Mouse (Mus musculus): ENCODE data around the gene Clp1. TPM values are rescaled to one million over a fixed set of nuclear protein-coding genes. Genes with fewer than 3 reads are reported as not detected.

Gene Clp1
- polyA plus RNA-seq, 1 experiment from 2014 or later: 18.7 TPM

DNA sequence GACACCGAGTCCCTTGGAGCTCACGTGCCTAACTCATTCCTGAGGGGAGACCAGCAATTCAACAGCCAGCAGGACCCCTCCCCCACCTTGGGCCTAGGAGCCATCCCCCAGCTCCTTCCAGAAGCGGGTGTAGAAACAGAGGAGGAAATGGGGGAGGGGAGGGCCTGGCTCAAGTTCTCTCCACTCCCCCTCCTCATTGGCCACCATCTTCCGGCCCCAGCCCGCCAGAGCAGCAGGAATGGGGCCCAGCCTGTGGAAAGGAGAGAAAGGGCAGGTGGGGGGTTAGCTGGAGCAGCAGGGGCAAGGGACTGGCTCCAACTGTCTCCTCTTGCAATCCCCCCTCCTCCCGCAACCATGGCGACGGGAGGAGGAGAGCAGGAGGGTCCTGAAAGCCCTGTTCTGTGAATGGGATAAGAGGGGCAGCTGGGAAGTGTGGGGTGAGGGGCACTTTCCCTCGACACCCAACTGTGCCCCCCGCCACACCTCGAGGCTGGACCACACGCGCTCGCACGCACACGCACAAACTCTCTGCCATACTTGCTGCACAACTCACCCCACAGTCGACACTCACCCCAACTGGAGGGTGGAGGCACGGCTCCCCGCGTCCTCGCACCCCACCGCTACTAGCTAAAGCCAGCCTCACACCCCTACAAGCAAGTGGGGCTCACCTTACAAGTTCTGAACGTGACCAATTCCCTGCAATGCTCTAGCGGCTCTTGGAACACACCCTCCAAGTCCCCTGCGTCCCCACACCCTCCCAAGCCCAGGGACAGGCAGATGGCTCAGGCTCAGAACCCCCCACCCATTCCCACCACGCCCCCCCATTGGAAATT is 15.5 kb upstream of the Clp1 start:
- Histone ChIP-seq H3K27ac (ENCODE audit: low read depth, low read length) (peak overlapping the region; percentile 99), H3K27me3 (replicated peaks; ENCODE audit: control insufficient read depth, insufficient read depth, low read length) (no peaks in the 10 kb centered on the region), H3K9ac (ENCODE audit: low read depth, low read length) (peak overlapping the region; percentile 97), H3K4me1 (ENCODE audit: control insufficient read depth, insufficient read depth, low read depth, low read length) (peaks cover 38% of the 10 kb centered on the region), H3K4me2 (ENCODE audit: low read length) (peak overlapping the region; percentile 92), H3K4me3 (ENCODE audit: low read length) (peak overlapping the region; percentile 92), H3K9me3 (ENCODE audit: control insufficient read depth, low read length) (no peaks in the 10 kb centered on the region), H3K36me3 (ENCODE audit: control insufficient read depth, insufficient read depth, low read length) (no peaks in the 10 kb centered on the region)
- peak; percentile 78 for ATAC-seq
- WGBS: 0% methylated on average over 26 of the region's 26 CpGs

DNA sequence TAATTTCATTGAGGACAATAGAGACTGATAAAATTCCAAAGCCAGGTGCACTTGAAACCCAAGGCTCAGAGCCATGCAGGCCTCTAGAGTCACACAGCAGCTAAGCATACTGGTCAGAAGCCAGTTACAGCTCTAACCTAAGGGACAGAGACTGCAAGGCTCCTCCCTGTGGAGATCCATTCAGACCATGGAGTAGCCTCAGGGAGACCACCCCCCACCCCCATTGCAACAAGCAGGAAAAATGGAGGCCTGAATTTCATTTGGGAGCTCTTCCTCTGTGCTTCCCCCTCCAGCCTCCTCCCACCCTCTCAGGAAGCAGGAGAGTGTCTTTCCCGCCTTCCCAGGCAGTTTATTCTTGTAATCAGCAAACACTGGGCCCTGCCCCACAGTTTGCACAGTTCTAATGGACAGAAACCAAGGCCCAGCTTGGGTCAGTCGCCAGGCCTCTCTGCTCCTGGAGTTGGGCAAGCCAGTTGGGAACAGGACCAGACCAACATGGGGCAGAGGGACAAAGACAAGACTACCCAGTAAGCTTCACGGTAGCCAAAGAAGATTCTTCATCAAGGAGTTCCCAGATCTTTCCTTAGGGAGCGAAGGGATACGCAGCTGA is 14.8 kb upstream of the Clp1 start:
- ATAC-seq: peak; percentile 0
- Histone ChIP-seq H3K27me3 (replicated peaks; ENCODE audit: control insufficient read depth, insufficient read depth, low read length) (no peaks in the 10 kb centered on the region), H3K4me2 (ENCODE audit: low read length) (peak overlapping the region; percentile 92), H3K4me1 (ENCODE audit: control insufficient read depth, insufficient read depth, low read depth, low read length) (peaks cover 45% of the 10 kb centered on the region), H3K9ac (ENCODE audit: low read depth, low read length) (peak overlapping the region; percentile 97), H3K9me3 (ENCODE audit: control insufficient read depth, low read length) (no peaks in the 10 kb centered on the region), H3K27ac (ENCODE audit: low read depth, low read length) (peak overlapping the region; percentile 99), H3K4me3 (ENCODE audit: low read length) (peak overlapping the region; percentile 92), H3K36me3 (ENCODE audit: control insufficient read depth, insufficient read depth, low read length) (no peaks in the 10 kb centered on the region)
- 0% methylated on average over 5 of the region's 5 CpGs for WGBS

GRCm38 (mm10) chr2:84740608-84741333 is 13.6 kb upstream of the Clp1 start:
- H3K27ac ChIP-seq (ENCODE audit: low read depth, low read length): no peak overlapping the region
- H3K4me3 ChIP-seq (ENCODE audit: low read length): no peak overlapping the region

GRCm38 (mm10) chr2:84738271-84738911 is 11.2 kb upstream of the Clp1 start:
- Histone ChIP-seq H3K4me1 (ENCODE audit: control insufficient read depth, insufficient read depth, low read depth, low read length) (peaks cover 63% of the 10 kb centered on the region), H3K4me2 (ENCODE audit: low read length) (peak overlapping the region; percentile 43), H3K36me3 (ENCODE audit: control insufficient read depth, insufficient read depth, low read length) (no peaks in the 10 kb centered on the region), H3K9me3 (ENCODE audit: control insufficient read depth, low read length) (no peaks in the 10 kb centered on the region), H3K27me3 (replicated peaks; ENCODE audit: control insufficient read depth, insufficient read depth, low read length) (no peaks in the 10 kb centered on the region), H3K9ac (ENCODE audit: low read depth, low read length) (peak overlapping the region; percentile 4; the same call in 1 of the 2 replicates), H3K4me3 (ENCODE audit: low read length) (0 out of 2 replicates have a peak overlapping the region, but pooled peaks have one; percentile 2), H3K27ac (ENCODE audit: low read depth, low read length) (peak overlapping the region; percentile 37; the same call in 1 of the 2 replicates)
- ATAC-seq: no peak
- WGBS: 5% methylated on average over 12 of the region's 12 CpGs

More at GRCm38 (mm10) chr2:84740608-84741333, 13.6 kb upstream of the Clp1 start:
- Histone ChIP-seq H3K27me3 (replicated peaks; ENCODE audit: control insufficient read depth, insufficient read depth, low read length) (no peaks in the 10 kb centered on the region), H3K9ac (ENCODE audit: low read depth, low read length) (no peak overlapping the region), H3K36me3 (ENCODE audit: control insufficient read depth, insufficient read depth, low read length) (no peaks in the 10 kb centered on the region), H3K9me3 (ENCODE audit: control insufficient read depth, low read length) (no peaks in the 10 kb centered on the region), H3K4me2 (ENCODE audit: low read length) (peak overlapping the region; percentile 92), H3K4me1 (ENCODE audit: control insufficient read depth, insufficient read depth, low read depth, low read length) (peaks cover 57% of the 10 kb centered on the region)
- no peak for ATAC-seq
- WGBS: 66% methylated on average over 15 of the region's 15 CpGs

DNA sequence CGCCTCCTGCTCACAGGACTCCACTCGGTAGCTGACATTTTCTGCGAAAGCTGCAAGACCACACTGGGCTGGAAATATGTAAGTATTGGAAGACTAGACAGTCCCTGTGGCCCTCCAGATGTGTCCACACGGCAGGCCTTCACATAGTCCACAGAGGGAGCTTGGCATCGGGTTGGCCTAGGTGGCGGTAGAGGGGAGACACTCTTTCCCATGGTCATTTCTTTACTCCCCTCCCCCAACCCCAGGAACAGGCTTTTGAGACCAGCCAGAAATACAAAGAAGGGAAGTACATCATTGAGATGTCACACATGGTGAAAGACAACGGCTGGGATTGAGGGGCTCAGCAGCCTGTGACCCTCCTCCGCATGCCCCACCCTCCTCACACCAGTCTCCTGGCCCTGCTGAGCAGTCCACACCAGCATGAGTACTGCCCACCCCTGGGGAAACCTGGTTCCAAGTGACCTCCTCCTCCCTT is 10.3 kb upstream of the Clp1 start:
- peak overlapping the region; percentile 25; the same call in 1 of the 2 replicates for H3K9ac ChIP-seq (ENCODE audit: low read depth, low read length)
- H3K4me1 ChIP-seq (ENCODE audit: control insufficient read depth, insufficient read depth, low read depth, low read length): peaks cover 66% of the 10 kb centered on the region
- ATAC-seq: no peak
- H3K4me3 ChIP-seq (ENCODE audit: low read length): no peak overlapping the region
- H3K27me3 ChIP-seq (replicated peaks; ENCODE audit: control insufficient read depth, insufficient read depth, low read length): no peaks in the 10 kb centered on the region
- no peaks in the 10 kb centered on the region for H3K36me3 ChIP-seq (ENCODE audit: control insufficient read depth, insufficient read depth, low read length)
- WGBS: 3% methylated on average over 8 of the region's 8 CpGs
- peak overlapping the region; percentile 87 for H3K4me2 ChIP-seq (ENCODE audit: low read length)
- H3K27ac ChIP-seq (ENCODE audit: low read depth, low read length): no peak overlapping the region
- no peaks in the 10 kb centered on the region for H3K9me3 ChIP-seq (ENCODE audit: control insufficient read depth, low read length)

- H3K36me3 ChIP-seq (ENCODE audit: control insufficient read depth, insufficient read depth, low read length): no peaks in the 10 kb centered on the region
- H3K4me1 ChIP-seq (ENCODE audit: control insufficient read depth, insufficient read depth, low read depth, low read length): peaks cover 58% of the 10 kb centered on the region
- WGBS: 6% methylated on average over 27 of the region's 27 CpGs
- no peaks in the 10 kb centered on the region for H3K27me3 ChIP-seq (replicated peaks; ENCODE audit: control insufficient read depth, insufficient read depth, low read length)
- peak overlapping the region; percentile 34 for H3K4me3 ChIP-seq (ENCODE audit: low read length)
- no peak for ATAC-seq
- no peak overlapping the region for H3K27ac ChIP-seq (ENCODE audit: low read depth, low read length)
- H3K4me2 ChIP-seq (ENCODE audit: low read length): peak overlapping the region; percentile 87
- no peaks in the 10 kb centered on the region for H3K9me3 ChIP-seq (ENCODE audit: control insufficient read depth, low read length)
- peak overlapping the region; percentile 48 for H3K9ac ChIP-seq (ENCODE audit: low read depth, low read length)
Measured at GRCm38 (mm10) chr2:84736312-84737161, 9.4 kb upstream of the Clp1 start.

- WGBS: 15% methylated on average over 7 of the region's 7 CpGs
- peaks cover 48% of the 10 kb centered on the region for H3K4me1 ChIP-seq (ENCODE audit: control insufficient read depth, insufficient read depth, low read depth, low read length)
- peak overlapping the region; percentile 62 for H3K27ac ChIP-seq (ENCODE audit: low read depth, low read length)
- no peaks in the 10 kb centered on the region for H3K9me3 ChIP-seq (ENCODE audit: control insufficient read depth, low read length)
- H3K4me2 ChIP-seq (ENCODE audit: low read length): peak overlapping the region; percentile 87
- peak overlapping the region; percentile 50 for H3K4me3 ChIP-seq (ENCODE audit: low read length)
- peak overlapping the region; percentile 66 for H3K9ac ChIP-seq (ENCODE audit: low read depth, low read length)
- no peaks in the 10 kb centered on the region for H3K27me3 ChIP-seq (replicated peaks; ENCODE audit: control insufficient read depth, insufficient read depth, low read length)
- no peaks in the 10 kb centered on the region for H3K36me3 ChIP-seq (ENCODE audit: control insufficient read depth, insufficient read depth, low read length)
- ATAC-seq: no peak
Measured at GRCm38 (mm10) chr2:84735346-84735920, 8.3 kb upstream of the Clp1 start.

- Histone ChIP-seq H3K27me3 (replicated peaks; ENCODE audit: control insufficient read depth, insufficient read depth, low read length) (no peaks in the 10 kb centered on the region), H3K4me3 (ENCODE audit: low read length) (peak overlapping the region; percentile 50), H3K4me2 (ENCODE audit: low read length) (peak overlapping the region; percentile 87), H3K9ac (ENCODE audit: low read depth, low read length) (peak overlapping the region; percentile 66), H3K9me3 (ENCODE audit: control insufficient read depth, low read length) (no peaks in the 10 kb centered on the region), H3K36me3 (ENCODE audit: control insufficient read depth, insufficient read depth, low read length) (no peaks in the 10 kb centered on the region), H3K4me1 (ENCODE audit: control insufficient read depth, insufficient read depth, low read depth, low read length) (peaks cover 48% of the 10 kb centered on the region), H3K27ac (ENCODE audit: low read depth, low read length) (peak overlapping the region; percentile 80)
- WGBS: 0% methylated on average over 2 of the region's 2 CpGs
- no peak for ATAC-seq
Measured at GRCm38 (mm10) chr2:84734919-84735318, 7.8 kb upstream of the Clp1 start.

All from hindbrain, embryonic 16.5 days (tissue).